Mouse (Mus musculus): Measurements from ENCODE around the gene Gpr35. TPM values are rescaled to one million over a fixed set of nuclear protein-coding genes. Genes with fewer than 3 reads are reported as not detected.

Gene Gpr35
- polyA plus RNA-seq, 2 experiments, result 0.73 to 0.98 TPM

DNA sequence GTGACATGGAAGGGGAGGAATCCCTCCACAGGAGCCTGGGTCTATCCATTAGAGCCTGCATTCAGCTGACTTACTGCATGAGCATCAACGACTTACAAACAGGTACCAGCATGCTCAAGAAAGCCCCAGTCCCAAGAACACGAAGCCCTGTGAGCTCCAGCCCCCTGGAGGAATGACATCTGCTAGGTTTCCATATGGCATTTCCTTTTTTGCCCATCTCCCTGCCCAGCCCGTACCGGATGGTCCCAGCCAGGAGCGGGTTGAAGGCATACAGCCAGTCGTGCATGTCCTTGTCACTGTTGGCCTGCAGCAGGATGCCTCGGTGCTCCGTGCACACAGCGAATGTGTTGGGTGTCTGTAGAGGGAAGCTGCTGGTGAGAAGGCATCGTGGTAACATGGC is 68.1 kb downstream of the Gpr35 start:
- DNase-seq (ENCODE audit: low spot score), result no peak
- Histone ChIP-seq H3K4me3 (replicated peaks; ENCODE audit: low read length) (no peak overlapping the region), H3K9me3 (ENCODE audit: control insufficient read depth, low read length) (no peaks in the 10 kb centered on the region), H3K9ac (ENCODE audit: low read depth, low read length, severe bottlenecking) (no peak overlapping the region), H3K27ac (replicated peaks; ENCODE audit: low read depth, low read length) (no peak overlapping the region), H3K4me1 (ENCODE audit: control insufficient read depth, insufficient read depth, low read length) (no peaks in the 10 kb centered on the region), H3K27me3 (ENCODE audit: control insufficient read depth, insufficient read depth, low read length) (no peaks in the 10 kb centered on the region), H3K4me2 (replicated peaks; ENCODE audit: low read depth, low read length, severe bottlenecking) (no peak overlapping the region), H3K36me3 (ENCODE audit: control insufficient read depth, insufficient read depth, low read length) (no peaks in the 10 kb centered on the region)
- TF ChIP-seq POLR2A (IDR thresholded peaks at IDR 0.05; ENCODE audit: borderline replicate concordance, extremely low read depth, insufficient read depth, insufficient read length), result no peak
- ATAC-seq (ENCODE audit: low FRiP score, low read depth), result no peak
- WGBS, result 80% methylated on average over 10 of the region's 10 CpGs

DNA sequence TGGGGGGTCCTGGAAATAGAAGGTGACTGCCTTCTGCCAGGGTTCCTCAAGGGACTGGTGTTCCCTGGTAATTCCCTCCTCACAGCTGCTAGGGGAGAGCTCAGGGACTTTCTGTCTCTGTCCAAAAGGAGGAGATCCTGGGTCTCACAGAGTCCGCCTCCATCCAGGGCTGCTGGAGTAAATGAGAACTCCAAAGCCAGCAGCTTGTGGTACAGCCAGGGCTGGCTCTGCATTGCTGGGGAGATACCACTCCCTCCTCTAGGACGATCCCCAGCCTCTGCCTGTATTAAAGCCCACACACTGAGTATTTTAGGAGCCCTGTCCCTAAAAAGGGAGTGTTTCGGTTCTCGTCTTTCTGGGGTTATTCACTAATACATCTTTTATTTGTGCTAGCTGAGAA is 69.9 kb downstream of the Gpr35 start:
- no peaks in the 10 kb centered on the region for H3K4me1 ChIP-seq (ENCODE audit: control insufficient read depth, insufficient read depth, low read length)
- no peak for TF ChIP-seq POLR2A (IDR thresholded peaks at IDR 0.05; ENCODE audit: borderline replicate concordance, extremely low read depth, insufficient read depth, insufficient read length)
- H3K4me2 ChIP-seq (replicated peaks; ENCODE audit: low read depth, low read length, severe bottlenecking), result no peak overlapping the region
- ATAC-seq (ENCODE audit: low FRiP score, low read depth) (no peak), DNase-seq (ENCODE audit: low spot score) (no peak)
- no peak overlapping the region for H3K9ac ChIP-seq (ENCODE audit: low read depth, low read length, severe bottlenecking)
- H3K4me3 ChIP-seq (replicated peaks; ENCODE audit: low read length), result no peak overlapping the region
- 71% methylated on average over 4 of the region's 4 CpGs for WGBS
- no peaks in the 10 kb centered on the region for H3K9me3 ChIP-seq (ENCODE audit: control insufficient read depth, low read length)
- no peak overlapping the region for H3K27ac ChIP-seq (replicated peaks; ENCODE audit: low read depth, low read length)
- H3K36me3 ChIP-seq (ENCODE audit: control insufficient read depth, insufficient read depth, low read length), result no peaks in the 10 kb centered on the region
- H3K27me3 ChIP-seq (ENCODE audit: control insufficient read depth, insufficient read depth, low read length), result no peaks in the 10 kb centered on the region

DNA sequence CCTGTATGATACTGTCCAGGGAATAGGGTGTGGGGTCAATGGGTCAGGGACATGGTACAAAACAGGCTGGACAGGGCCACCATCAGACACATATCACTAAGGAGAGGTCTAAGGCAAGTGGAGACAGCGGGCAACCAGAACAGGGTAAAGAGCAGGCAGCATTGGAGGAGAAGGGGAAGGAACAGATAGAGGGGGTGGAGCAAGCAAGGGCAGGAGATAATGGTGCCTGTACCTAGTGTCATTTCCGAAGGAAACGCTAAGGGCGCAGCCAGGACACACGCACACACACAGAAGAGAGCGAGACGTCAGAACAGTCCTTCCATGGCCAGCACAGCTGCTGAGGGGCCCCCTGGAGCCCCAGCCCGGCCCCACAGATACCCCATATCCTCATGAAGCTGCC is 75.9 kb downstream of the Gpr35 start:
- WGBS, result 84% methylated on average over 8 of the region's 8 CpGs
- H3K9ac ChIP-seq (ENCODE audit: low read depth, low read length, severe bottlenecking), result no peak overlapping the region
- no peak for DNase-seq (ENCODE audit: low spot score)
- no peaks in the 10 kb centered on the region for H3K4me1 ChIP-seq (ENCODE audit: control insufficient read depth, insufficient read depth, low read length)
- no peaks in the 10 kb centered on the region for H3K27me3 ChIP-seq (ENCODE audit: control insufficient read depth, insufficient read depth, low read length)
- H3K9me3 ChIP-seq (ENCODE audit: control insufficient read depth, low read length), result no peaks in the 10 kb centered on the region
- no peak for ATAC-seq (ENCODE audit: low FRiP score, low read depth)
- H3K4me3 ChIP-seq (replicated peaks; ENCODE audit: low read length), result no peak overlapping the region
- TF ChIP-seq POLR2A (IDR thresholded peaks at IDR 0.05; ENCODE audit: borderline replicate concordance, extremely low read depth, insufficient read depth, insufficient read length), result no peak
- no peaks in the 10 kb centered on the region for H3K36me3 ChIP-seq (ENCODE audit: control insufficient read depth, insufficient read depth, low read length)
- no peak overlapping the region for H3K27ac ChIP-seq (replicated peaks; ENCODE audit: low read depth, low read length)
- no peak overlapping the region for H3K4me2 ChIP-seq (replicated peaks; ENCODE audit: low read depth, low read length, severe bottlenecking)

DNA sequence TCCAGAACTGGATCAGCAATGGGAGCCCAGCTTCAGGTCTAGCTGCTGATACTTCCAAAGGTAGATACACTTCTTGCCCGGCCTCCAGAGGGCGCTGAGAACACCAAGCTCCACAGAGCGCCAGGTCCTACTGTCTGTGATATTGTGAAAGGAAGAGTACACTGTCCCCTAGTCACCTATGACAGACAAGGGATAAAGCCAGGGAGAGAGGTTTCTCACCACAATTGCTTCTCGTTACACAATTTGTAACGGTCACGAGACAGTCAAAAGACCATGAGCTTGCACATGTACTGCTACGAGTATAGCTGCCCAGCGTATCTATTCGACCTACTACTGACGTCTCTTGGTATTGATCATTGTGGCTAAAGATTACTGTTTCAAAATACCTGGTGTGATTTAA is 78.7 kb downstream of the Gpr35 start:
- Histone ChIP-seq H3K27ac (replicated peaks; ENCODE audit: low read depth, low read length) (no peak overlapping the region), H3K9me3 (ENCODE audit: control insufficient read depth, low read length) (no peaks in the 10 kb centered on the region), H3K27me3 (ENCODE audit: control insufficient read depth, insufficient read depth, low read length) (no peaks in the 10 kb centered on the region), H3K36me3 (ENCODE audit: control insufficient read depth, insufficient read depth, low read length) (no peaks in the 10 kb centered on the region), H3K4me1 (ENCODE audit: control insufficient read depth, insufficient read depth, low read length) (no peaks in the 10 kb centered on the region), H3K4me3 (replicated peaks; ENCODE audit: low read length) (no peak overlapping the region), H3K9ac (ENCODE audit: low read depth, low read length, severe bottlenecking) (no peak overlapping the region), H3K4me2 (replicated peaks; ENCODE audit: low read depth, low read length, severe bottlenecking) (no peak overlapping the region)
- TF ChIP-seq POLR2A (IDR thresholded peaks at IDR 0.05; ENCODE audit: borderline replicate concordance, extremely low read depth, insufficient read depth, insufficient read length), result no peak
- no peak for DNase-seq (ENCODE audit: low spot score)
- ATAC-seq (ENCODE audit: low FRiP score, low read depth), result no peak
- 94% methylated on average over 10 of the region's 10 CpGs for WGBS

DNA sequence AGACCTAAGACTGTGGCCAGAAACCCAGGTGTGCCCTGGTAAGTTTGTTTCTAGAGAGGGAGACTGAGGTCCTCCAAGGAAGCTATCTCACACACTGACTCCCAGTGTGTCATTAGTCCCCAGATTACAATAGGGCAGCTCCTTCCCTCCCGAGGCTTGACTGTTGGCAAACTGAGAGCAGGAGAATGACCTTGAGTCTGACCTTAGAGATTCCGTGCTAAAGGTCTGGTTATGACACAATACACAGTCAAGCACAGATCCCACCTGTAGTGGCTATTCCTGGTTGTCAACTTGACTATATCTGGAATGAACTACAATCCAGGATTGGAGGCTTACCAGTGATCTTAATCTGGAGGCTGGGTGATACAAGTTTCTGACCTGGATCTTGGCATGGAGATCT is 79.4 kb downstream of the Gpr35 start:
- 73% methylated on average over 2 of the region's 2 CpGs for WGBS
- H3K9ac ChIP-seq (ENCODE audit: low read depth, low read length, severe bottlenecking), result no peak overlapping the region
- H3K36me3 ChIP-seq (ENCODE audit: control insufficient read depth, insufficient read depth, low read length), result no peaks in the 10 kb centered on the region
- H3K4me3 ChIP-seq (replicated peaks; ENCODE audit: low read length), result no peak overlapping the region
- H3K4me2 ChIP-seq (replicated peaks; ENCODE audit: low read depth, low read length, severe bottlenecking), result no peak overlapping the region
- H3K9me3 ChIP-seq (ENCODE audit: control insufficient read depth, low read length), result no peaks in the 10 kb centered on the region
- ATAC-seq (ENCODE audit: low FRiP score, low read depth) (no peak), DNase-seq (ENCODE audit: low spot score) (no peak)
- no peaks in the 10 kb centered on the region for H3K27me3 ChIP-seq (ENCODE audit: control insufficient read depth, insufficient read depth, low read length)
- no peaks in the 10 kb centered on the region for H3K4me1 ChIP-seq (ENCODE audit: control insufficient read depth, insufficient read depth, low read length)
- H3K27ac ChIP-seq (replicated peaks; ENCODE audit: low read depth, low read length), result no peak overlapping the region
- no peak for TF ChIP-seq POLR2A (IDR thresholded peaks at IDR 0.05; ENCODE audit: borderline replicate concordance, extremely low read depth, insufficient read depth, insufficient read length)

- Histone ChIP-seq H3K36me3 (ENCODE audit: control insufficient read depth, insufficient read depth, low read length) (no peaks in the 10 kb centered on the region), H3K4me1 (ENCODE audit: control insufficient read depth, insufficient read depth, low read length) (no peaks in the 10 kb centered on the region), H3K9me3 (ENCODE audit: control insufficient read depth, low read length) (no peaks in the 10 kb centered on the region), H3K27me3 (ENCODE audit: control insufficient read depth, insufficient read depth, low read length) (no peaks in the 10 kb centered on the region), H3K27ac (replicated peaks; ENCODE audit: low read depth, low read length) (no peak overlapping the region), H3K4me3 (replicated peaks; ENCODE audit: low read length) (no peak overlapping the region), H3K4me2 (replicated peaks; ENCODE audit: low read depth, low read length, severe bottlenecking) (no peak overlapping the region), H3K9ac (ENCODE audit: low read depth, low read length, severe bottlenecking) (no peak overlapping the region)
- ATAC-seq (ENCODE audit: low FRiP score, low read depth), result no peak
- 83% methylated on average over 3 of the region's 3 CpGs for WGBS
- DNase-seq (ENCODE audit: low spot score), result no peak
- TF ChIP-seq POLR2A (IDR thresholded peaks at IDR 0.05; ENCODE audit: borderline replicate concordance, extremely low read depth, insufficient read depth, insufficient read length), result no peak
These were observed 80.5 kb downstream of the Gpr35 start for GRCm38 (mm10) chr1:93031199-93031598.
